Mouse (Mus musculus): ENCODE results near the gene BC052040.

- TF ChIP-seq CTCF (IDR thresholded peaks at IDR 0.05; ENCODE audit: control insufficient read depth, insufficient read depth, insufficient read length) (no peak), FOSL1 (IDR thresholded peaks at IDR 0.05; ENCODE audit: insufficient read depth, low read length, poor library complexity, severe bottlenecking) (no peak), USF1 (IDR thresholded peaks at IDR 0.05; ENCODE audit: low read depth) (no peak), CEBPB (IDR thresholded peaks at IDR 0.05; ENCODE audit: low read depth) (no peak), MAX (IDR thresholded peaks at IDR 0.05) (no peak), MYOG (IDR thresholded peaks at IDR 0.05; ENCODE audit: control insufficient read depth, extremely low read depth, insufficient read length) (no peak), MYOD1 (IDR thresholded peaks at IDR 0.05; ENCODE audit: control insufficient read depth, insufficient read length, low read depth) (no peak)
Observed at GRCm38 (mm10) chr2:115694386-115694785, 112.9 kb downstream of the BC052040 start.
